Mouse (Mus musculus): Measurements from ENCODE around the gene Gdf1.

- TF ChIP-seq CTCF (IDR thresholded peaks at IDR 0.05; ENCODE audit: low read depth) (peak; percentile 85), EP300 (optimal IDR thresholded peaks at IDR 0.05) (no peak)
Measured at GRCm38 (mm10) chr8:70332070-70332877, 2.7 kb downstream of the Gdf1 start.
